Mouse (Mus musculus): Measurements from ENCODE around the gene Hoxc9.

Hoxc9 gene

GRCm38 (mm10) chr15:102955007-102955382, 21.2 kb upstream of the Hoxc9 start:
- in situ Hi-C loops (cut with MseI, MboI): no loop called here

- in situ Hi-C loops (cut with MseI, MboI): no loop called here
Observed at GRCm38 (mm10) chr15:102955833-102956640, 20.2 kb upstream of the Hoxc9 start.

- in situ Hi-C loops (cut with MseI, MboI): no loop called here
Observed at GRCm38 (mm10) chr15:102956906-102957305, 19.3 kb upstream of the Hoxc9 start.

GRCm38 (mm10) chr15:102959663-102960191, 16.5 kb upstream of the Hoxc9 start:
- in situ Hi-C loops (cut with MseI, MboI): no loop called here

- in situ Hi-C loops (cut with MseI, MboI): no loop called here
Observed at GRCm38 (mm10) chr15:102961728-102962127, 14.5 kb upstream of the Hoxc9 start.

- in situ Hi-C loops (cut with MseI, MboI): no loop called here
Observed at GRCm38 (mm10) chr15:102962492-102962891, 13.7 kb upstream of the Hoxc9 start.

- in situ Hi-C loops (cut with MseI, MboI): no loop called here
Observed at GRCm38 (mm10) chr15:102963259-102963658, 13.0 kb upstream of the Hoxc9 start.

GRCm38 (mm10) chr15:102963671-102964640, 12.3 kb upstream of the Hoxc9 start:
- in situ Hi-C loops (cut with MseI, MboI): no loop called here

GRCm38 (mm10) chr15:102965003-102965891, 11.0 kb upstream of the Hoxc9 start:
- in situ Hi-C loops (cut with MseI, MboI): no loop called here

- in situ Hi-C loops (cut with MseI, MboI): no loop called here
Observed at GRCm38 (mm10) chr15:102965892-102966775, 10.1 kb upstream of the Hoxc9 start.

- in situ Hi-C loops (cut with MseI, MboI): no loop called here
Observed at GRCm38 (mm10) chr15:102966776-102967311, 9.4 kb upstream of the Hoxc9 start, which contains the start of gene Hoxc10. Hoxc10 (plus strand) TSS chr15:102966796.

- in situ Hi-C loops (cut with MseI, MboI): no loop called here
Observed at GRCm38 (mm10) chr15:102967312-102967510, 9.0 kb upstream of the Hoxc9 start, which contains the start of gene Hoxc5. Hoxc5 (plus strand) TSS chr15:102967443.

- in situ Hi-C loops (cut with MseI, MboI): no loop called here
Observed at GRCm38 (mm10) chr15:102967511-102968397, 8.5 kb upstream of the Hoxc9 start.

- in situ Hi-C loops (cut with MseI, MboI): no loop called here
Observed at GRCm38 (mm10) chr15:102969296-102969695, 6.9 kb upstream of the Hoxc9 start.

GRCm38 (mm10) chr15:102970740-102971139, 5.5 kb upstream of the Hoxc9 start:
- in situ Hi-C loops (cut with MseI, MboI): no loop called here

GRCm38 (mm10) chr15:102972254-102972653, 4.0 kb upstream of the Hoxc9 start:
- in situ Hi-C loops (cut with MseI, MboI): no loop called here

GRCm38 (mm10) chr15:102972753-102973152, 3.5 kb upstream of the Hoxc9 start:
- in situ Hi-C loops (cut with MseI, MboI): no loop called here

- in situ Hi-C loops (cut with MseI, MboI): no loop called here
Observed at GRCm38 (mm10) chr15:102975034-102975433, 1.2 kb upstream of the Hoxc9 start.

GRCm38 (mm10) chr15:102975688-102976111, 539 bp upstream of the Hoxc9 start:
- in situ Hi-C loops (cut with MseI, MboI): no loop called here

Measured in mouse trophoblast stem cell (cell line).